Mouse (Mus musculus): ENCODE measurements around the gene Mllt10.

Gene Mllt10

DNA sequence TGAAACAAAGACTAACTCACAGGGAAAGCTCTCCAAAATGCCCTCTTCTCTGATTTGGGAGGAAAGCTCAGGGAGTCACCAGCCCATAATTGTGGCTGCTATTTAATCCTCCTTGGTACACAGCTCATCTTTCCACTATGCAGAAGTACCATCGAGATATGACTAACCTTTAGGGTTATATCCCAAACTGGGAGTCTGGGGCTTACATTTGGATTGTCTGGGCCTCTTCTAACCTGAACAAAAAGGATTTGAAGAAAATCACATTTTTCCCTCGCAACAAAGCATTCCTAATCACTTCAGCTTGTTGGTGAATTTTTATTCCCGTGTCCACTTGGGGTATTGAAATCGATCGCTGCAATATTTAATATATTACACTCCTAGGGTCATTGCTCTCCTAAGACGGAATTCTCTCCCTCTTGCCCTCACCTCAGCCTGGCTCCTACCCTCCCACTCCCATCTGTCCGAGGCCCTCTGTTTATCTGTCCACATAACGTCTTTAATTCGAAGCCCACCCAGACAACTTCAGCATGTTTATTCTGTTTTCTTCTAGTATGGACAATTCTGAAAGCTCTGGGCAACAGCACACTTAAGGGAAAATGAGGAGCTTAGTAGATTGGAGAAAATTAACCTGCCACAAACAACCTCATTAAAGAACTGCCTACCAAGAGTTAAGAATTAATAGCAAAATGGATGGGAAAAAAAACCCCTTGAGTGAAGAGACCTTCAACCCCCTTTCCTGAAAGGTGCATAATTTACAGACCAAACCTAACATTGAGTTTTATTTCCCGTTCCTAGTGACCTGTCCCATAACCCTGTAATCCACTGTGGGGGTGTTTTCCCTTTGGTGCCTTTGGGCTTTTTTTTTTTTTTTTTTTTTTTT lies 20.4 kb upstream of the Mllt10 start:
- DNase-seq: peak; percentile 73

DNA sequence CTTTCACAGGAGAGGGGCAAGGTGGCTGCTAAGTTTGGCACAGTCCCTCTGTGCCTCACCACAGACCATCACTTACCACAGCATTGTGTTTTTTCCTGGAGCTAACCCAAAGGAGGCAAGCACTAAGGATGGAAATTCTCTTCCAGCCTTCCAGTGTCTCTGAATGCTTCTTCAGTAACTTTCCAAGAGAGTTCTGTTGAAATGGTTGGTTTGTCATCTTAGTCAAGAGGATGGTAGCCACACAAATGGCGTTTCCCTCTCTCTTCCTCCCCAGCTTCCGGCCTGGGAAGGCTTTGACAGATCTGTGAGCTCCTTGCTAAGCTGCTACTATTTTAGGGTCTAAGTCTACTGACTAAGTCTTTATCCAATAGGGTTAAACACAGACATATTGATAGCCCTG lies 17.5 kb upstream of the Mllt10 start, which contains the start of gene A930004D18Rik:
Gene A930004D18Rik (minus strand): TSS at position 247 of the 400 bp plus-strand sequence.
- DNase-seq: no peak

GRCm38 (mm10) chr2:18038141-18038752 lies 16.8 kb upstream of the Mllt10 start:
- peak; percentile 89 for DNase-seq

GRCm38 (mm10) chr2:18038895-18039371 lies 16.1 kb upstream of the Mllt10 start:
- peak; percentile 6 for DNase-seq

DNA sequence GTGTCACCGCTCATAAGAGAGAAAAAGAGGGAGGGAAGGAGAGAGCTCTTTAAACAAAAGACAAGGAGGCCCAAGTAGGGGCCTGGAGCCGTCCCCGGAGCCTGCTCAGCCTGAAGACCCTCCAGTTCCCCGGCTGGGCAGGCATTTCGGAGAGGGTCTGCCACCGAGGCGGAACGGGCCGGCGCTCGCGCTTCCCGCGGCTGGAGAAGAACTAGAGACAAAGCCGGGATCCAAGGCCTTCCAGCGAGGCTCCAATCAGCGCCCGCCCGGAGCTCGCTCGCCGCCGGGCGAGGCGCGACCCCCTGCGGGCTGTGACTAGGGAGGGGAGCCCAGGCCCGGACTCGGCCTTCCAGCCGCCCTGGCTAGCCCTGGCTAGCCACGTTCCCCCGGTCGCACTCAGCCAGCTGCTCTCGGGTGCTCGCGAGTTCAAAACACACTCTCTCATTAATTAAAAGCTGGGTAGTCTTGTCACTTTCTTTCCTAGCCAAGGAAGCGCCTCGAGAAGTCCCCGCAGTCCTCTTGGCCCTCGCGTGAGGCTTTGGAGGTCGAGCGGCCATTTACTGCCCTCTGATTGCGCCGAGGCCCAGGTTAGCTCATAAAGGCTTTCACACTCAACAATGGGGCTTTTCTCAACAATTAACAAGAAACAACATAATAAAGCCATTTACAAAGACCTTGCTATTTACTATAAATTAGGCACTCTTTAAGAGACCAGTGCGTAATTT lies 15.3 kb upstream of the Mllt10 start:
- no peak for DNase-seq

DNA sequence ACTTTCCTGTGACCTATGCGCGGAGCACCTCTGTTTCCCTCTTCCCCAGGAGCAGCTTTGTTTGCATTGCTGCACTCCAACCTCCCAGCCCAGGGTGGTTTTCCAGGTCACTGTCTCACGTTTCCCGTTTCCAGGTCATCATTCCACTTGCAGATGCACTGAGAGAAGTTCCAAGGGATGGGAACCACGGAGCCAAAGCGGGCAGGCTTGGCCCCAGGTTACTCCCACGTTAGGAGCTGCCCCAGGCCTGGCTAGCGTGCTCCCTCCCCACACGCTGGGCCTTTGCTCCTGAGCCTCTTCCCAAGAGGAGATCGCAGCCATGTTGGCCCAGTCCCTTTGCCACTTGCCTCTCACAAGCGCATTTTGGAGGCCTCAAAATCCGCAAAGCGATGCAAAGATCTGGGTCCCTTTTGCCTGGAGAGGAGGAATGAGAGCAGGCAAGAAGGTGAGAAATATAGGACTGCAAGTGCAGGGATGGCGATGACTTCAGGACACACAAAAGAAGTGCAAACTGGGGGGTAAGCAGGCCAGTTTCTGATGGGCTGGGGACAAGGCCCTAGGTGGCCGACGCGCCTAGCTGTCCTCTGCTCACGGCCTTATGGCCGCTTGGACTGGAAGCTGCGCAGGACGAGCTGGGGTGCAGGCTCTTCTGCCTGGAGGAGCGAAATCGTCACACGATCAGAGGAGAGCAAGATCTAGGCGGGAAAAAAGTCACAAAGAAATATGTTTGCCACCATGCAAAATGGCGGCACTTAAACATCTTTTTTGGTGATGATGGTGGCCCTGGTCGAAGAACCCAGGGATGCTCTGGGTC lies 14.5 kb upstream of the Mllt10 start:
- peak; percentile 25 for DNase-seq

GRCm38 (mm10) chr2:18041199-18041885 lies 13.7 kb upstream of the Mllt10 start:
- DNase-seq: peak; percentile 74

DNA sequence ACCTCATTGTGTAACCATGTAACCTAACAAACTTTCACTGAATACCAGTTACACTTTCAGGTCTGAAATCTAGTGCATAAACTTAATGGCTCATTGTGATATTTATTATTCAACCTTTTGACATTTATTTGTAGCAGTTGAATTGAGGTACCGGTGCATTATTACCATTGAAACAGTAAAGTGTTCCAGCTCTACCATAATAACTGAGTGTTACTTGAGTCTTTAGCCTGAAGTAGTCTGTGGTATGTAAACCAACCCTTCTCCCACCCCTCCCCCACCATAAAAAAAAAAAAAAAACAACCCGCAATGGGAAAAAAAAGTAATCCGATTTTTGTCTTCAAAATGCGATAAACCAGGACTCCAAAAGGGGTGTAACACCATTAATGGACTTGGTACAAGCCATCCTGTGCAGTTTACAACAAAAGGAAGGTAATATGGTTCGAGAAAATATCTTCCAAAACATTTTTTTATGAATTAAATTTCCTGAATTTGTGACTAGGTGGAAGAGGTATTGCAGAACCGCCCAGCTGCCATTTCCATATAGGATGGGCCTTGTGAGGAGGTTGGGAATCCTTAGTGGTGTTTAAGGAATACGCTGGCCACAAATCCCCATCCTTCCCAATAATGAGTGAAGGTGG lies 9.8 kb upstream of the Mllt10 start:
- no peak for DNase-seq

DNA sequence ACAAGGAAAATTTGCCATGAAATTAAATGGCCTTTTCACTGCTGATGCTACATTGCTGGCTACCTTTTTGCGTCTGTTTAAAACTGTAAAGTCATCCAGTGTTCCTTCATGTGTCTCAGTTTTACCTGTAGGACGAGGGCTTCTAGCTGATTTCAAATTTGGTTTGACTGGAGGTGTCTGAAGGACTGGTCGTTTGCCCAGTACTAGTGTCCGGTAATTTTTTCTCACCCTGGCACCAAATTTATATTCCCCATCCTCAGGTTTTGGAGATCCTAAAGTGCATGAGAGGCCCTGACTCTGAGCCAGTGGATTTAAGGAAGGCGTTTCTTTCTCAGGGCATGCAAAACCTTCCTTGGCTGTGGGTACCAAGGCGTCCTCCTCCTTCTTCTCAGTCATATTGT lies 9.3 kb upstream of the Mllt10 start:
- no peak for DNase-seq

DNA sequence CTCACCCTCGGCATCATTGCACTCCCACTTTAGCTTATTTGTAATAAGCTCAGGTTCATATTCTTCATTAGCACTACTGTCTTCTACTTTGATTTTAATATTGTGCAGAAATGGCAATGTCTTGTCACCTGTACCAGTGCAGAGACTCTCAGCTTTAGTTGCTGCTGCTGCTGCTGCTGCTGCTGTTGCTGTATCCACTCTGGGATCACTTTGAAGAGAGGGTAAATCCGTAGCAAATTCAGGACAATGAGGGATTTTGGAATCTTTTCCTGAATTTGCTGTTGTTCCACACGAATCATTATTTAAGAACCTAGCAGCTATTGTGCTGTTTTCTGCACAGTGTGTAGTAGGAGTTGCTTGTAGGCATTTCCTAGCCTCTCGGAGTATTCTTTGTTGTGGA lies 8.9 kb upstream of the Mllt10 start:
- DNase-seq: no peak

DNA sequence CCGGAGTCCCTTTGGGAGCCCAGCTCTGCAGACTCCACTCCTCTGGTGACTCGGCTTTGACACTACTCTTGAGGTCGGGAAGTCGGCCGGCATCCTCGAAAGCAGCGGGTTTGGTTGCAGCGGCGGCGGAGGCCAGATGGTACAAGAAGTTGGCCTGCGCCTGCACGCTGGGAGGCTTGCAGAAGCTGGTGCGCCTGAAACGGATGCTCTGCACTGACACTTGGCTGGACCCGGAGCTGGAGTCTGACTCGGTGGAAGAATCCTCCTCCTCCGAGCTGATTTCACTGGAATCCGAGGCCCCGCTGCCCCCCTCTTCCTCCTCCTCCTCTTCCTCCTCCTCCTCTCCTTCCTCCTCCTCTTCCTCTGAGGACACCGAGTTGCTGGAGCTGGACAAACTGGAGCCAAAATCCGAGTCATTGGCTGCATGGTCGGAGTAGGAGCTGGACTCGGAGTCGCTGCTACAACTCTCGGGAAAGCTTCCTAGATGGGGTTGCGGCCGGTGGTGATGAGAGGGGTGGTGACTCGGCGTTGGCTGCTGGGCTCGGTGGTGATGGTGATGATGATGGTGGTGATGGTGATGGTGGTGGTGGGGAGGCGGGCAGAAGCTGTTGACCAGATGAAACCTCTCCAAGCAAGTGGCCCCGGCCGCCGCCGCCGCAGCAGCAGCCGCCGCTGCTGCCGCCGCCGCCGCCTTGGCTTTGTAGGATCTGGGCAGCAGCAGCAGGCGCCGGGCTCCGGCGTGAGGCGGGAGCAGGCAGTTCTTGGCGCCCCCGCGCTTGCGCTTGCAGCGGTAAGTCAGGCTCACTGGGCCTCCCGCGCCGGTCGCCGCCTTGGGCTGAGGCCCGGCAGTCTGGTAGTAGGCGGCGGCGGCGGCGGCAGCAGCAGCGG lies 8.0 kb upstream of the Mllt10 start:
- peak; percentile 72 for DNase-seq

DNA sequence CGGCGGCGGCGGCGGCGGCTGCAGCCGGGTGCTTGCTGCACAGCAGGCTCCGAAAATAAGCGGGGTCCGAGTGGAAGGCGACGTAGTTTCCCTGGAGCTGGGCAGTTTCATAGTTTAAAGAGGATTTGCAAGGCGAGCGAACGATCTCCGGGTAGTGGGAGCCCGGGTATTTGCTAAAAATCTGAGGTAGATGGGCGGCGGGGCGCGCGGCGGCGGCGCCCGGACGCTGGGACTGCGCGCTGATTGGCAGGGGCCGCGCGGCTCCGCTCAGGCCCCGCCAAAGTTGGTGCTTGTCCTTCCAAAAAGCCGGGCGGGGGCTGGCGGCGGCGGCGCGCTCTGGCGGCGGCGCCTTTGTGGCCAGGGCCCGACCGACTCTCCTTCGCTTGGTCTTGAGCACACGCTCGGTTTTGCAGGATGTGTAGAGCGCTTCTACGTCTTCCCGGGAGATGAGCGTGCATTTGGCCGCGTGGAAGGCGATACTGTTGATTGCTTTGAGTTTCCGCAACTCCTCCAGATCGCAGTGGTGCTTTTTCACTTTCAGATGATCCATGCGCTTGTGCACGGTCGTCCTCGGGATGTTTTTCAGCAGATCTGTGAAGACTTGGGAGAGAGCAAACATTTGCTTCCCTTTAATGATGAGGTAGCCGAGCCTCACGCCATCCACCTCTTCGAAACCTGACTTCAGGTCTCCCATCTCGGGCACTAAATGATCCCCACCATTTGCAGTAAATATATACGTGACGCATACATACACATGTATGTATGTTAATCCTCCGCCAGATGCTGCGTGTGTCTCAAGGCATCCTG lies 7.2 kb upstream of the Mllt10 start:
- peak; percentile 72 for DNase-seq

GRCm38 (mm10) chr2:18048453-18049075 lies 6.5 kb upstream of the Mllt10 start, which contains the start of gene Skida1:
Skida1 (minus strand) TSS chr2:18049051.
- DNase-seq: peak; percentile 70

DNA sequence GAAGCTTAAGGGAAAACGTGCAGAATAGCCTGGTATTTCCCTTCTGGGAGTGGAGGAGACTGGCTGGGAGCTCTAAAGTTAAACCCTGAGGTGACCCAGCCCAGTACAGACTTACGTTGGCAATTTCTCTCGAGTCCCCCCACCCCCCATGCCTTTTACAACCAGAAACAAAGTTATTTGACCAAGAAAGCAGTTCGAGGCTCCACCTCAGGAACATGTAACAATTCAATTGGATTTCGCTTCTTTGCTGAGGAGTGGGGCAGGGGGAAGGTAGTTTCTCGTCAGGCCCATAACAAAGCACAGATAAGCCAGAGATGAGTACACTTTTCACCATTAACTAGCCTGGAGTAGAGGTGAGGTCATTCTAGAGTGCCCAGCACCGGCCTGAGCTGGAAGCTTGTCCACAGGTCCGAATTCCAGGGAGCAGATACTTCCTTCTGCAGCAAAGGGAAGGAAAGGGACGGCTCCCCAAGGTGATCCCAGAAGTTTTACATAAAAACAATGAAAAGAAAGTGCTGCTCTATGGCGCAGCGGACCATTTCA lies 5.7 kb upstream of the Mllt10 start:
- DNase-seq: peak; percentile 85

GRCm38 (mm10) chr2:18050018-18050417 lies 5.0 kb upstream of the Mllt10 start:
- no peak for DNase-seq

GRCm38 (mm10) chr2:18050541-18050985 lies 4.5 kb upstream of the Mllt10 start:
- peak; percentile 54 for DNase-seq

DNA sequence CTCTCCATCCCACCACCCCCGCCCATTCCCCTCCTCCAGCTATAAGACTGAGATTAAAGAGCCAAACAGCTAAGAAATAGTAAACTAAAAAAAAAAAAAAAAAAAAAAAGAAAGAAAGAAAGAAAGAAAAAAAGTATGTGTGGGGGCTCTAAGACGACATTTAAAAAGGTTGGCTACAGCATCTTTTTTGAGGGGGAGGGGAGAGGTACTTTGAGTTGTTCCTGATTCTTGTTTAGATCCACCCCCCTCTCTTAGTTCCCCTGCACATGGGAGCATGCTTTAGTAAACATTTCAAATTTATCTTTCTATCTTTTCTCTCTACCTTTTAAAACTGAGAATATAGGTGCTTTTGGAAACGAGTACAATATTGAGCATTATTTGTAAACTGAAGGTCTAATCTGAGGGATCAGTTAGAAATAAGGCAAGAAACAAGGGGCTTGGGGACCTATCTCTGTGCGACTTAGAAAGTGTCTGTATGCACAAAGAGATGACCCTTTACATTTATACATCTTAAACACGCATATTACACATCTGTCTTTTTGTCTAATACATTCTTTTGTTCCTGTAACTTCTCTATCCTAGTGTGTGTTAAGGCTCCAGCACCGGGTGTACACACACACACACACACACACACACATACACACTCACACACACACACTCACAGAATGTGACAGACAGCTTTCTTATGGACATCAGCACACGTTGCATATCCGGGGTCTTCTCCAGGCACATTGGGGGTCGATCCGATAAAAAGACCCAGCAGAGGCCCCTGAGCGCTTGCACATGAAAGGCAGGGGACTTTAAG lies 3.8 kb upstream of the Mllt10 start:
- DNase-seq: no peak

GRCm38 (mm10) chr2:18051831-18052170 lies 3.2 kb upstream of the Mllt10 start:
- no peak for DNase-seq
